Mouse (Mus musculus) gastrocnemius, adult 18-20 months (tissue): ENCODE results near the gene Gm11238. TPM values are rescaled to one million over a fixed set of nuclear protein-coding genes. Genes with fewer than 3 reads are reported as not detected.
"Not testable (repeated sequence)": the region's sequence is repeated elsewhere in the genome, so short reads cannot be mapped to it uniquely, and the experiment has no call there.

Source experiments
- DNase-seq: peaks from one replicate; pipeline ENCODE4 v3.0.0; 2021; ENCODE audit warnings: low spot score
- long read RNA-seq, 2 experiments: library from polyadenylated mRNA; stranded (forward); transcript quantifications; one replicate each; pipeline ENCODE4 v2.0.0; 2021
- total RNA-seq, 2 experiments: library from RNA; stranded (reverse); gene quantifications; 2 replicates each; pipeline ENCODE4 v1.2.3; 2021

The Gm11238 gene
- not detected for total RNA-seq
- long read RNA-seq, experiment 1: 0 reads
- long read RNA-seq, experiment 2: 0 reads

GRCm38 (mm10) chr4:73607581-73607980 is at the start of gene Gm11238:
Gene Gm11238 (plus strand): TSS chr4:73607881.
- DNase-seq: not testable (repeated sequence)

- DNase-seq: no peak
These were observed 8.4 kb upstream of the Gm11238 start for GRCm38 (mm10) chr4:73599248-73599647.

GRCm38 (mm10) chr4:73622684-73623083 is 15.0 kb downstream of the Gm11238 start, which contains the start of gene Gm11237:
Gene Gm11237 (plus strand): TSS chr4:73622984.
- DNase-seq: not testable (repeated sequence)

- DNase-seq: not testable (repeated sequence)
These were observed 30.1 kb downstream of the Gm11238 start, which contains the start of gene Gm11236 for GRCm38 (mm10) chr4:73637821-73638220. Gene Gm11236 (plus strand): TSS chr4:73638121.

- DNase-seq: not testable (repeated sequence)
These were observed 54.2 kb downstream of the Gm11238 start for GRCm38 (mm10) chr4:73661864-73662263.

- not testable (repeated sequence) for DNase-seq
These were observed 60.4 kb downstream of the Gm11238 start, which contains the start of gene Gm11239 for GRCm38 (mm10) chr4:73668054-73668453. Gene Gm11239 (plus strand): TSS chr4:73668354.

GRCm38 (mm10) chr4:73683216-73683615 is 75.5 kb downstream of the Gm11238 start, which contains the start of gene Gm428:
Gene Gm428 (plus strand): TSS chr4:73683516.
- not testable (repeated sequence) for DNase-seq

Other genes starting within 250 kb of the Gm11238 start
- gene Gm11487, start 202.8 kb upstream of the Gm11238 start, total RNA-seq: not detected
- gene Gm11237, start 15.1 kb downstream of the Gm11238 start, total RNA-seq: not detected
- gene Gm11236, start 30.2 kb downstream of the Gm11238 start, total RNA-seq: not detected
- not detected for gene Gm11239, start 60.5 kb downstream of the Gm11238 start, total RNA-seq
- not detected for gene Gm428, start 75.6 kb downstream of the Gm11238 start, total RNA-seq
- gene Rasef, start 183.1 kb downstream of the Gm11238 start, total RNA-seq: not detected